Mouse (Mus musculus) right cerebral cortex, adult 2 months (tissue): ENCODE measurements around the gene H2al2b.
"Not testable (repeated sequence)": the region's sequence is repeated elsewhere in the genome, so short reads cannot be mapped to it uniquely, and the experiment has no call there.

Experiments
- DNase-seq, 2 experiments: peaks; one replicate each; pipeline ENCODE4 v3.0.0; 2021 to 2022; ENCODE audit warnings: low spot score in 2 of 2

H2al2b gene

GRCm38 (mm10) chrY:2720574-2720973, at the start of gene H2al2b:
TSS of gene H2al2b (minus strand) at chrY:2720674.
- not testable (repeated sequence) for DNase-seq
